ENCODE assay signal across 14 mouse cellular contexts in the genomic region with DNA sequence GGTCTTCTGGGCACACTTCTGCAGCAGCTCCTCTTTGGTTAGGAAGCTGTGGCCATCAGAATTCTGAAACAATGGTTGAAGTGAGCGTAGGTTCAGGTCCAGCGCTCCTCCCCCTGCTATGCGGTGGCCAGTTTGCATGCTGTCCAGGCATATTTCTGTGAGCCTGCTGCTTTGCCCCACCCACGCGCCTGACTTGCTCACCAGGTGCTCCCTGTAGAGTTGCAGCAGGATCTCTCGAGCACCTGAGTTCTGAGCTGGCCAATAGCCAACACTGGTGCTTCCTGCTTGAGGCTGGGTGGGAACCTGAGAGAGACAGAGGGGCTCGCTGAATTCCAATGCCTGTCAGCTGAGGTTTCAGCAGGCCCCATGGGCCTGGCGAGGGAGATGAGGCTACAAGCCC. TPM values are rescaled to one million over a fixed set of nuclear protein-coding genes. Genes with fewer than 3 reads are reported as not detected.
DNase-seq lines count a peak whose midpoint lies in the region; ATAC-seq and TF ChIP-seq lines count a peak whose summit lies in the region.
"Had no signal": no experiment of that assay in that cellular context is flagged by ENCODE, and none has a peak within 500 bp of the region (broad histone marks: within the 10 kb centered on the region; RNA-seq: fewer than 3 reads in every experiment).

No protein-coding gene starts in this region.

- H3K27ac ChIP-seq in hindbrain, embryonic 13.5 days, result no peak overlapping the region
- no peak overlapping the region for H3K27ac ChIP-seq in hindbrain, embryonic 14.5 days
- H3K27ac ChIP-seq in stomach, postnatal 0 days (replicated peaks), result no peak overlapping the region; the same call in 1 of the 2 replicates
- H3K27ac ChIP-seq in liver, embryonic 11.5 days (ENCODE audit: low read depth, low read length), result no peak overlapping the region
- H3K27ac ChIP-seq: macrophage; neural tube, embryonic 13.5 days had no signal

- TF ChIP-seq CTCF in stomach, postnatal 0 days (IDR thresholded peaks at IDR 0.05; ENCODE audit: low read depth), result no peak

- ATAC-seq in hindbrain, embryonic 13.5 days (ENCODE audit: low FRiP score), result no peak
- ATAC-seq in hindbrain, embryonic 14.5 days (ENCODE audit: low FRiP score), result no peak
- no peak for ATAC-seq in stomach, postnatal 0 days (ENCODE audit: low FRiP score, low TSS enrichment)
- ATAC-seq in liver, embryonic 11.5 days (replicated peaks; ENCODE audit: low FRiP score), result no peak

- no peak for DNase-seq in hindbrain, embryonic 14.5 days (ENCODE audit: low spot score)
- peak; percentile 50 for DNase-seq in urinary bladder, postnatal 14 days (ENCODE audit: low spot score)
- DNase-seq in urinary bladder, adult 2 months (ENCODE audit: low spot score), result no peak
- DNase-seq in lung, adult 18-20 months, result peak; percentile 75 to 79
- DNase-seq in stomach, postnatal 0 days (ENCODE audit: low spot score), result peak; percentile 64
- DNase-seq in liver, embryonic 11.5 days (ENCODE audit: low spot score), result no peak
- DNase-seq in frontal cortex, postnatal 36 days (ENCODE audit: low spot score in 2 of 2), result no peak
- DNase-seq: heart, postnatal 14 days; right cerebral cortex, postnatal 4 days; thymus, adult 2 months had no signal

- H3K36me3 ChIP-seq in hindbrain, embryonic 13.5 days, result peaks cover 51% of the 10 kb centered on the region
- peaks cover 47% of the 10 kb centered on the region for H3K36me3 ChIP-seq in hindbrain, embryonic 14.5 days (replicated peaks; ENCODE audit: control insufficient read depth, insufficient read depth)
- H3K36me3 ChIP-seq in stomach, postnatal 0 days (ENCODE audit: control insufficient read depth, insufficient read depth, low read length), result peaks cover 13% of the 10 kb centered on the region; the same call in 1 of the 2 replicates
- peaks cover 24% of the 10 kb centered on the region for H3K36me3 ChIP-seq in liver, embryonic 11.5 days (ENCODE audit: control insufficient read depth, insufficient read depth, low read length)

- H3K27me3 ChIP-seq in hindbrain, embryonic 13.5 days, result no peaks in the 10 kb centered on the region
- no peaks in the 10 kb centered on the region for H3K27me3 ChIP-seq in hindbrain, embryonic 14.5 days (ENCODE audit: control insufficient read depth, insufficient read depth, low read length)
- no peaks in the 10 kb centered on the region for H3K27me3 ChIP-seq in stomach, postnatal 0 days (ENCODE audit: control insufficient read depth, insufficient read depth, low read length)
- no peaks in the 10 kb centered on the region for H3K27me3 ChIP-seq in liver, embryonic 11.5 days (replicated peaks; ENCODE audit: control insufficient read depth, insufficient read depth, low read length)
- H3K27me3 ChIP-seq: neural tube, embryonic 13.5 days had no signal

- no peak overlapping the region for H3K4me3 ChIP-seq in hindbrain, embryonic 13.5 days
- H3K4me3 ChIP-seq in hindbrain, embryonic 14.5 days (replicated peaks; ENCODE audit: low read length), result no peak overlapping the region
- H3K4me3 ChIP-seq in stomach, postnatal 0 days (ENCODE audit: low read depth, low read length), result no peak overlapping the region
- H3K4me3 ChIP-seq in liver, embryonic 11.5 days (ENCODE audit: low read depth, low read length), result no peak overlapping the region

- peaks cover 29% of the 10 kb centered on the region for H3K4me1 ChIP-seq in hindbrain, embryonic 13.5 days (replicated peaks)
- H3K4me1 ChIP-seq in hindbrain, embryonic 14.5 days (replicated peaks; ENCODE audit: control insufficient read depth, insufficient read depth, low read length), result peaks cover 18% of the 10 kb centered on the region; the same call in 1 of the 2 replicates
- H3K4me1 ChIP-seq in stomach, postnatal 0 days (replicated peaks; ENCODE audit: control insufficient read depth, insufficient read depth), result no peaks in the 10 kb centered on the region
- peaks cover 14% of the 10 kb centered on the region for H3K4me1 ChIP-seq in liver, embryonic 11.5 days (replicated peaks; ENCODE audit: control insufficient read depth, insufficient read depth, low read length)

- H3K9me3 ChIP-seq in hindbrain, embryonic 13.5 days, result no peaks in the 10 kb centered on the region
- no peaks in the 10 kb centered on the region for H3K9me3 ChIP-seq in hindbrain, embryonic 14.5 days (ENCODE audit: control insufficient read depth, low read length)
- no peaks in the 10 kb centered on the region for H3K9me3 ChIP-seq in stomach, postnatal 0 days (ENCODE audit: control insufficient read depth, low read length)
- no peaks in the 10 kb centered on the region for H3K9me3 ChIP-seq in liver, embryonic 11.5 days (ENCODE audit: control insufficient read depth, low read length)
- H3K9me3 ChIP-seq: neural tube, embryonic 13.5 days had no signal

- no peak overlapping the region for H3K4me2 ChIP-seq in hindbrain, embryonic 13.5 days
- no peak overlapping the region for H3K4me2 ChIP-seq in hindbrain, embryonic 14.5 days (replicated peaks)
- no peak overlapping the region for H3K4me2 ChIP-seq in stomach, postnatal 0 days (replicated peaks; ENCODE audit: low read depth)
- H3K4me2 ChIP-seq in liver, embryonic 11.5 days, result no peak overlapping the region

- TF ChIP-seq EP300 in stomach, postnatal 0 days (optimal IDR thresholded peaks at IDR 0.05), result no peak

- 0 out of 2 replicates have a peak overlapping the region, but pooled peaks have one; percentile 78 for H3K9ac ChIP-seq in hindbrain, embryonic 13.5 days
- no peak overlapping the region for H3K9ac ChIP-seq in hindbrain, embryonic 14.5 days
- no peak overlapping the region for H3K9ac ChIP-seq in stomach, postnatal 0 days (ENCODE audit: low read length)
- H3K9ac ChIP-seq in liver, embryonic 11.5 days (ENCODE audit: low read depth, low read length), result no peak overlapping the region

- 92% methylated on average over 8 of the region's 8 CpGs for WGBS in hindbrain, embryonic 13.5 days
- 91% methylated on average over 8 of the region's 8 CpGs for whole genome bisulfite sequencing in hindbrain, embryonic 14.5 days
- WGBS in stomach, postnatal 0 days, result 67% methylated on average over 8 of the region's 8 CpGs
- WGBS in liver, embryonic 11.5 days, result 91% methylated on average over 8 of the region's 8 CpGs

RNA-seq across cellular contexts. Expression of a gene that starts 1.9 kb away (rescaled TPM):
- 42.6 and 49.7 TPM in 2 replicates for polyA plus RNA-seq in hindbrain, embryonic 13.5 days (2015; fragmentation: Nextera tagmentation; extraction: Ambion mirVana)
- 40.0 and 41.7 TPM in 2 replicates for polyA plus RNA-seq in hindbrain, embryonic 14.5 days (2014; fragmentation: Nextera tagmentation; extraction: Ambion mirVana)
- polyA plus RNA-seq in urinary bladder, adult 2 months (2012; rRNA removed), result 23.3 and 32.8 TPM in 2 replicates
- polyA plus RNA-seq in stomach, postnatal 0 days (2015; fragmentation: Nextera tagmentation; extraction: Ambion mirVana), result 18.4 and 18.5 TPM in 2 replicates
- polyA plus RNA-seq in liver, embryonic 11.5 days (2014; fragmentation: Nextera tagmentation; extraction: Ambion mirVana), result 28.3 and 33.8 TPM in 2 replicates

RNA-seq across cellular contexts. Expression of a gene that starts 4.0 kb away (rescaled TPM):
- polyA plus RNA-seq in hindbrain, embryonic 13.5 days (2015; fragmentation: Nextera tagmentation; extraction: Ambion mirVana), result 3,676 and 3,692 TPM in 2 replicates
- polyA plus RNA-seq in hindbrain, embryonic 14.5 days (2014; fragmentation: Nextera tagmentation; extraction: Ambion mirVana), result 3,620 and 3,763 TPM in 2 replicates
- 669 and 714 TPM in 2 replicates for polyA plus RNA-seq in urinary bladder, adult 2 months (2012; rRNA removed)
- polyA plus RNA-seq in stomach, postnatal 0 days (2015; fragmentation: Nextera tagmentation; extraction: Ambion mirVana), result 1,281 and 1,389 TPM in 2 replicates
- 2,498 and 2,516 TPM in 2 replicates for polyA plus RNA-seq in liver, embryonic 11.5 days (2014; fragmentation: Nextera tagmentation; extraction: Ambion mirVana)

RNA-seq across cellular contexts. Expression of a gene that starts 12.5 kb away (rescaled TPM):
- polyA plus RNA-seq in hindbrain, embryonic 13.5 days (2015; fragmentation: Nextera tagmentation; extraction: Ambion mirVana), result 45.6 and 48.7 TPM in 2 replicates
- polyA plus RNA-seq in hindbrain, embryonic 14.5 days (2014; fragmentation: Nextera tagmentation; extraction: Ambion mirVana), result 37.8 and 41.1 TPM in 2 replicates
- 77.3 and 86.8 TPM in 2 replicates for polyA plus RNA-seq in urinary bladder, adult 2 months (2012; rRNA removed)
- polyA plus RNA-seq in stomach, postnatal 0 days (2015; fragmentation: Nextera tagmentation; extraction: Ambion mirVana), result 59.7 and 67.0 TPM in 2 replicates
- polyA plus RNA-seq in liver, embryonic 11.5 days (2014; fragmentation: Nextera tagmentation; extraction: Ambion mirVana), result 47.8 and 55.3 TPM in 2 replicates

RNA-seq across cellular contexts. Expression of a gene that starts 17.3 kb away (rescaled TPM):
- 0.58 TPM in 1 of 2 replicates, not detected in the other for polyA plus RNA-seq in hindbrain, embryonic 13.5 days (2015; fragmentation: Nextera tagmentation; extraction: Ambion mirVana)
- 0.21 and 0.58 TPM in 2 replicates for polyA plus RNA-seq in hindbrain, embryonic 14.5 days (2014; fragmentation: Nextera tagmentation; extraction: Ambion mirVana)
- 1.5 and 2.2 TPM in 2 replicates for polyA plus RNA-seq in urinary bladder, adult 2 months (2012; rRNA removed)
- not detected in 2 replicates for polyA plus RNA-seq in stomach, postnatal 0 days (2015; fragmentation: Nextera tagmentation; extraction: Ambion mirVana)
- polyA plus RNA-seq in liver, embryonic 11.5 days (2014; fragmentation: Nextera tagmentation; extraction: Ambion mirVana), result not detected in 2 replicates
- polyA plus RNA-seq: kidney, embryonic 16.5 days; neural tube, embryonic 13.5 days had no signal

RNA-seq across cellular contexts. Expression of a gene that starts 18.0 kb away (rescaled TPM):
- polyA plus RNA-seq in hindbrain, embryonic 13.5 days (2015; fragmentation: Nextera tagmentation; extraction: Ambion mirVana), result 5.0 and 5.8 TPM in 2 replicates
- 4.2 and 5.4 TPM in 2 replicates for polyA plus RNA-seq in hindbrain, embryonic 14.5 days (2014; fragmentation: Nextera tagmentation; extraction: Ambion mirVana)
- polyA plus RNA-seq in urinary bladder, adult 2 months (2012; rRNA removed), result 2.6 and 4.0 TPM in 2 replicates
- 0.29 and 0.50 TPM in 2 replicates for polyA plus RNA-seq in stomach, postnatal 0 days (2015; fragmentation: Nextera tagmentation; extraction: Ambion mirVana)
- polyA plus RNA-seq in liver, embryonic 11.5 days (2014; fragmentation: Nextera tagmentation; extraction: Ambion mirVana), result 0.39 and 0.52 TPM in 2 replicates

Comparison
In these comparisons a context has a peak if more than half of its experiments do, and no peak if none do; other contexts are left out.
1. DNase-seq: peak in urinary bladder, postnatal 14 days (single experiment), lung, adult 18-20 months (2 of 2) and stomach, postnatal 0 days (single experiment); none in hindbrain, embryonic 14.5 days (single experiment), urinary bladder, adult 2 months (single experiment), liver, embryonic 11.5 days (single experiment) and frontal cortex, postnatal 36 days (0 of 2).